ENCODE assay signal across 9 mouse cellular contexts in genomic region chr17:29848793-29849435, GRCm38 (mm10).
DNase-seq lines count a peak whose midpoint lies in the region; ATAC-seq and TF ChIP-seq lines count a peak whose summit lies in the region.
"Had no signal": no experiment of that assay in that cellular context is flagged by ENCODE, and none has a peak within 500 bp of the region (broad histone marks: within the 10 kb centered on the region; RNA-seq: fewer than 3 reads in every experiment).

No protein-coding gene starts in this region.

- DNase-seq in MN1 (ENCODE audit: low spot score) = peak; percentile 41
- peak; percentile 90 to 95 for DNase-seq in cerebellum, postnatal 14 days
- peak; percentile 43 for DNase-seq in large intestine, adult 2 months (ENCODE audit: low read depth, low spot score)
- peak; percentile 72 for DNase-seq in lung, adult 2 months
- DNase-seq in retina, embryonic 14.5 days (ENCODE audit: low spot score) = peak; percentile 81
- DNase-seq in thymus, postnatal 36 days = peak; percentile 60 to 73

- no peaks in the 10 kb centered on the region for H3K4me1 ChIP-seq in lung, adult 2 months (ENCODE audit: control insufficient read depth, insufficient read depth, low read length)

- no peak overlapping the region for H3ac ChIP-seq in C2C12 (ENCODE audit: control insufficient read depth, insufficient read length, low read depth)

- H3K79me2 ChIP-seq in C2C12 (ENCODE audit: control insufficient read depth, insufficient read depth) = no peaks in the 10 kb centered on the region

- peak; percentile 32 for TF ChIP-seq CTCF in C2C12 (IDR thresholded peaks at IDR 0.05; ENCODE audit: control insufficient read depth, insufficient read depth, insufficient read length)
- peak; percentile 79 for TF ChIP-seq CTCF in lung, adult 2 months (IDR thresholded peaks at IDR 0.05; ENCODE audit: insufficient read depth, low read length)

- no peak overlapping the region for H3K4me3 ChIP-seq in C2C12 (ENCODE audit: insufficient read depth, poor library complexity, severe bottlenecking)
- no peak overlapping the region for H3K4me3 ChIP-seq in lung, adult 2 months (replicated peaks; ENCODE audit: extremely low read depth, low read depth, low read length)
- H3K4me3 ChIP-seq: heart, embryonic 15.5 days had no signal

- WGBS in large intestine, adult 2 months = 40% methylated on average over 17 of the region's 17 CpGs
- 38% methylated on average over 17 of the region's 17 CpGs for whole genome bisulfite sequencing in lung, adult 2 months

- no peaks in the 10 kb centered on the region for H3K79me3 ChIP-seq in C2C12 (ENCODE audit: low read depth)

- no peak for TF ChIP-seq POLR2A in lung, adult 2 months (IDR thresholded peaks at IDR 0.05; ENCODE audit: borderline replicate concordance, extremely low read depth, low read depth, low read length)

- H3K36me3 ChIP-seq in C2C12 (ENCODE audit: control insufficient read depth, insufficient read depth) = no peaks in the 10 kb centered on the region
- H3K36me3 ChIP-seq: heart, embryonic 15.5 days had no signal

- ATAC-seq in granulocyte monocyte progenitor cell, adult 5-6 weeks (replicated peaks; ENCODE audit: poor library complexity, severe bottlenecking) = peak; percentile 68

- H3K27me3 ChIP-seq in C2C12 (ENCODE audit: control insufficient read depth, insufficient read depth, insufficient read length) = no peaks in the 10 kb centered on the region

TF ChIP-seq in C2C12, 6 proteins besides CTCF, POLR2A, EP300 and RAD21:
- no peak for TF ChIP-seq MAX (IDR thresholded peaks at IDR 0.05)
- TF ChIP-seq MYOD1 (IDR thresholded peaks at IDR 0.05; ENCODE audit: control insufficient read depth, insufficient read length, low read depth) = no peak
- no peak for TF ChIP-seq CEBPB (IDR thresholded peaks at IDR 0.05; ENCODE audit: low read depth)
- TF ChIP-seq FOSL1 (IDR thresholded peaks at IDR 0.05; ENCODE audit: insufficient read depth, low read length, poor library complexity, severe bottlenecking) = no peak
- TF ChIP-seq USF1 (IDR thresholded peaks at IDR 0.05; ENCODE audit: low read depth) = no peak
- no peak for TF ChIP-seq MYOG (IDR thresholded peaks at IDR 0.05; ENCODE audit: control insufficient read depth, extremely low read depth, insufficient read length)
TF ChIP-seq in C2C12: peak in this region for 0.

Comparison
In these comparisons a context has a peak if more than half of its experiments do, and no peak if none do; other contexts are left out.
1. DNase-seq: peak in every context shown above with its lines; median percentile 92 in cerebellum, postnatal 14 days; 81 in retina, embryonic 14.5 days; 72 in lung, adult 2 months; 66 in thymus, postnatal 36 days; 43 in large intestine, adult 2 months; 41 in MN1.